Mouse (Mus musculus) kidney, embryonic 16.5 days (tissue): ENCODE measurements around the gene Cep131. TPM values are rescaled to one million over a fixed set of nuclear protein-coding genes. Genes with fewer than 3 reads are reported as not detected.

Experiments
- ATAC-seq: fragments of 200-750 bp; cut with Nextera tagmentation; 2 replicates; pipeline ENCODE4 v1.8.0; 2017; ENCODE audit warnings: moderate TSS enrichment; ENCODE audit not compliant: low FRiP score, low TSS enrichment
- H3K27ac ChIP-seq: fragments of 300-500 bp; sonication (generic); 2 replicates; pipeline ENCODE4 v1.5.1; 2014; ENCODE audit warnings: low read length
- H3K27me3 ChIP-seq: fragments of 300-500 bp; sonication (generic); 2 replicates; pipeline ENCODE4 v1.6.1; 2014; ENCODE audit warnings: low read length, control low read depth, mixed read lengths; ENCODE audit not compliant: insufficient read depth
- H3K36me3 ChIP-seq: fragments of 300-500 bp; sonication (generic); 2 replicates; pipeline ENCODE4 v1.6.1; 2014; ENCODE audit warnings: low read length, control low read depth, mixed read lengths; ENCODE audit not compliant: insufficient read depth
- H3K4me1 ChIP-seq: fragments of 300-500 bp; sonication (generic); 2 replicates; pipeline ENCODE4 v1.6.1; 2014; ENCODE audit warnings: low read length, control low read depth, mixed read lengths; ENCODE audit not compliant: insufficient read depth
- H3K4me2 ChIP-seq: fragments of 300-500 bp; sonication (generic); replicated peaks from 2 replicates; pipeline ENCODE4 v1.6.1; 2014; ENCODE audit warnings: low read depth, low read length
- H3K4me3 ChIP-seq: fragments of 300-500 bp; sonication (generic); 2 replicates; pipeline ENCODE4 v1.5.1; 2014; ENCODE audit warnings: mild to moderate bottlenecking, low read length
- H3K9ac ChIP-seq: fragments of 300-500 bp; sonication (generic); replicated peaks from 2 replicates; pipeline ENCODE4 v1.6.1; 2014; ENCODE audit warnings: low read length
- H3K9me3 ChIP-seq: fragments of 300-500 bp; sonication (generic); 2 replicates; pipeline ENCODE4 v1.6.1; 2016; ENCODE audit warnings: low read length, control low read depth
- WGBS: fragments of 180-500 bp; shearing (Covaris S2); extraction: QIAGEN DNeasy Blood & Tissue Kit; methylation state at CpG from one replicate; pipeline ENCODE4 v1.1.7; 2014; 5-methylcytosine and 5-hydroxymethylcytosine counted together
- polyA plus RNA-seq: library from polyadenylated mRNA; unstranded; fragments of >200 nt; fragmentation: Nextera tagmentation; extraction: Ambion mirVana; gene quantifications from 2 replicates; pipeline ENCODE4 v1.2.1, GENCODE M21; 2015

Cep131 gene
- polyA plus RNA-seq, 1 experiment from 2014 or later: 26.6 TPM

GRCm38 (mm10) chr11:120103431-120103997 lies 16.9 kb upstream of the Cep131 start:
- Histone ChIP-seq H3K4me2 (no peak overlapping the region), H3K27me3 (no peaks in the 10 kb centered on the region), H3K9me3 (no peaks in the 10 kb centered on the region), H3K36me3 (peaks cover 20% of the 10 kb centered on the region), H3K27ac (no peak overlapping the region), H3K4me3 (no peak overlapping the region), H3K9ac (no peak overlapping the region), H3K4me1 (peaks cover 15% of the 10 kb centered on the region)
- WGBS: 94% methylated on average over 3 of the region's 3 CpGs
- ATAC-seq: no peak

GRCm38 (mm10) chr11:120101036-120101435 lies 14.4 kb upstream of the Cep131 start:
- peaks cover 17% of the 10 kb centered on the region for H3K36me3 ChIP-seq
- no peaks in the 10 kb centered on the region for H3K9me3 ChIP-seq
- no peak overlapping the region for H3K4me3 ChIP-seq
- H3K27ac ChIP-seq: no peak overlapping the region
- peaks cover 19% of the 10 kb centered on the region for H3K4me1 ChIP-seq
- no peak; the same call in 1 of the 2 replicates for ATAC-seq
- H3K27me3 ChIP-seq: no peaks in the 10 kb centered on the region
- no peak overlapping the region for H3K9ac ChIP-seq
- H3K4me2 ChIP-seq: no peak overlapping the region
- WGBS: 4% methylated on average over 3 of the region's 3 CpGs

- Histone ChIP-seq H3K4me3 (peak within 1 kb of the TSS; percentile 79), H3K27me3 (no peaks in the 10 kb centered on the region), H3K9ac (peak within 1 kb of the TSS; percentile 87), H3K4me1 (peaks cover 19% of the 10 kb centered on the region), H3K9me3 (no peaks in the 10 kb centered on the region), H3K4me2 (peak within 1 kb of the TSS; percentile 95), H3K27ac (peak within 1 kb of the TSS; percentile 95), H3K36me3 (peaks cover 7% of the 10 kb centered on the region; the same call in 1 of the 2 replicates)
- ATAC-seq: peak; percentile 98
- WGBS: under 1% methylated on average over 76 of the region's 77 CpGs
Observed at GRCm38 (mm10) chr11:120098588-120099511, 12.2 kb upstream of the Cep131 start, which contains the start of the genes Tepsin and Ndufaf8. TSS of gene Tepsin (minus strand) at chr11:120098731. TSS of gene Ndufaf8 (plus strand) at chr11:120098928.

GRCm38 (mm10) chr11:120092817-120093591 lies 6.4 kb upstream of the Cep131 start:
- 81% methylated on average over 23 of the region's 23 CpGs for WGBS
- no peaks in the 10 kb centered on the region for H3K27me3 ChIP-seq
- H3K4me2 ChIP-seq: no peak overlapping the region
- ATAC-seq: 0 out of 2 replicates have a peak, but pooled peaks have one; percentile 16
- H3K4me1 ChIP-seq: peaks cover 8% of the 10 kb centered on the region
- no peak overlapping the region for H3K4me3 ChIP-seq
- no peak overlapping the region for H3K9ac ChIP-seq
- peaks cover 28% of the 10 kb centered on the region; the same call in 1 of the 2 replicates for H3K36me3 ChIP-seq
- no peaks in the 10 kb centered on the region for H3K9me3 ChIP-seq
- no peak overlapping the region for H3K27ac ChIP-seq

GRCm38 (mm10) chr11:120090661-120091060 lies 4.0 kb upstream of the Cep131 start:
- Histone ChIP-seq H3K9me3 (no peaks in the 10 kb centered on the region), H3K36me3 (peaks cover 28% of the 10 kb centered on the region; the same call in 1 of the 2 replicates), H3K27ac (no peak overlapping the region), H3K27me3 (no peaks in the 10 kb centered on the region), H3K4me1 (peaks cover 5% of the 10 kb centered on the region), H3K9ac (no peak overlapping the region), H3K4me3 (no peak overlapping the region), H3K4me2 (no peak overlapping the region)
- ATAC-seq: no peak
- 85% methylated on average over 4 of the region's 4 CpGs for WGBS

- Histone ChIP-seq H3K9me3 (no peaks in the 10 kb centered on the region), H3K27ac (peak overlapping the region; percentile 45), H3K36me3 (0 out of 2 replicates have a peak, but pooled peaks cover 10% of the 10 kb centered on the region), H3K27me3 (no peaks in the 10 kb centered on the region), H3K4me3 (peak overlapping the region; percentile 69), H3K4me1 (peaks cover 12% of the 10 kb centered on the region), H3K4me2 (peak overlapping the region; percentile 90), H3K9ac (peak overlapping the region; percentile 81)
- under 1% methylated on average over 25 of the region's 25 CpGs for WGBS
- peak; percentile 11 for ATAC-seq
Observed at GRCm38 (mm10) chr11:120085891-120086627, 568 bp downstream of the Cep131 start.

- no peak overlapping the region for H3K9ac ChIP-seq
- ATAC-seq: no peak
- H3K27ac ChIP-seq: no peak overlapping the region
- peaks cover 40% of the 10 kb centered on the region for H3K36me3 ChIP-seq
- H3K27me3 ChIP-seq: no peaks in the 10 kb centered on the region
- peaks cover 3% of the 10 kb centered on the region for H3K4me1 ChIP-seq
- no peak overlapping the region for H3K4me2 ChIP-seq
- H3K9me3 ChIP-seq: no peaks in the 10 kb centered on the region
- no peak overlapping the region for H3K4me3 ChIP-seq
- WGBS: 80% methylated on average over 6 of the region's 6 CpGs
Observed at GRCm38 (mm10) chr11:120080282-120080681, 6.3 kb downstream of the Cep131 start.

- Histone ChIP-seq H3K4me2 (no peak overlapping the region), H3K36me3 (peaks cover 47% of the 10 kb centered on the region), H3K27ac (no peak overlapping the region), H3K4me3 (no peak overlapping the region), H3K4me1 (no peaks in the 10 kb centered on the region), H3K27me3 (no peaks in the 10 kb centered on the region), H3K9me3 (no peaks in the 10 kb centered on the region), H3K9ac (no peak overlapping the region)
- WGBS: 76% methylated on average over 3 of the region's 3 CpGs
- no peak for ATAC-seq
Observed at GRCm38 (mm10) chr11:120076191-120076590, 10.4 kb downstream of the Cep131 start.
